Comparison of ENCODE assay signal across 15 mouse cellular contexts in the genomic region with DNA sequence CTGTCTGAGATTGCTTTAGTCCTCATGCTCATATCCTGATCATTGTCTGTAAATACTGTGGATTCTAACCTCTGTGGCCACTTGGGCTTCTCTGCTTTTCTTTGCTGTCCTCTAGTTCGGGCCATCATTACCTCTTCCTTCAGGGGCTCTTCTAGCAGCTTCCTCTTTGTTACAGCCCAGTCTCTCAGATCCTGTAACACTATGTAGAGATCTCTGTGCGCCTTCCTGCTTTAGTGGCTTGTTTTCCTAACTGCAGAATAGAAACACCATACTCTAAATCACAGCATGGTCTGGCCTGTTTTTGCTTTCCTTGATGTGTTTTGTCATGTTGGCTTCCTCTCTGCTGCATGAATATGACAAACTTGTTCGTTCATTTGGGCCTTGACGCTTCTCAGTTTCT. TPM values are rescaled to one million over a fixed set of nuclear protein-coding genes. Genes with fewer than 3 reads are reported as not detected.
DNase-seq lines count a peak whose midpoint lies in the region; ATAC-seq and TF ChIP-seq lines count a peak whose summit lies in the region.
"Had no signal": no experiment of that assay in that cellular context is flagged by ENCODE, and none has a peak within 500 bp of the region (broad histone marks: within the 10 kb centered on the region; RNA-seq: fewer than 3 reads in every experiment).

No protein-coding gene starts in this region.

- H3K4me2 ChIP-seq in heart, embryonic 12.5 days = no peak overlapping the region
- H3K4me2 ChIP-seq in liver, embryonic 11.5 days = no peak overlapping the region
- H3K4me2 ChIP-seq in embryonic facial prominence, embryonic 15.5 days (replicated peaks) = no peak overlapping the region
- H3K4me2 ChIP-seq: midbrain, embryonic 12.5 days had no signal

- no peaks in the 10 kb centered on the region for H3K36me3 ChIP-seq in heart, embryonic 12.5 days
- H3K36me3 ChIP-seq in liver, adult 2 months (ENCODE audit: control insufficient read depth, insufficient read depth, low read length) = no peaks in the 10 kb centered on the region
- no peaks in the 10 kb centered on the region for H3K36me3 ChIP-seq in liver, embryonic 11.5 days (ENCODE audit: control insufficient read depth, insufficient read depth, low read length)
- no peaks in the 10 kb centered on the region for H3K36me3 ChIP-seq in embryonic facial prominence, embryonic 15.5 days
- no peaks in the 10 kb centered on the region for H3K36me3 ChIP-seq in splenic B cell, adult 2 months (ENCODE audit: control insufficient read depth, insufficient read depth, low read length, poor library complexity, severe bottlenecking)
- H3K36me3 ChIP-seq: midbrain, embryonic 12.5 days had no signal

- peak; percentile 18 to 25 for DNase-seq in heart, adult 18-20 months
- DNase-seq in liver, adult 2 months (ENCODE audit: extremely low read depth, low read depth, low spot score) = no peak
- DNase-seq in liver, embryonic 11.5 days (ENCODE audit: low spot score) = no peak
- peak; percentile 48 for DNase-seq in splenic B cell, adult 2 months (ENCODE audit: low read depth, low spot score)
- DNase-seq in lung, adult 18-20 months = no peak
- DNase-seq in left cerebral cortex, postnatal 14 days (ENCODE audit: low spot score in 2 of 2) = no peak
- DNase-seq: cerebellum, adult 2 months; kidney, postnatal 25 days; layer of hippocampus, postnatal 36 days; liver; lung, postnatal 10 days; right cerebral cortex, postnatal 25 days had no signal

- WGBS in heart, embryonic 12.5 days = 58% methylated on average over 4 of the region's 4 CpGs
- 74% methylated on average over 4 of the region's 4 CpGs for WGBS in liver, adult 2 months
- WGBS in liver, embryonic 11.5 days = 63% methylated on average over 4 of the region's 4 CpGs
- WGBS in embryonic facial prominence, embryonic 15.5 days = 18% methylated on average over 4 of the region's 4 CpGs

- TF ChIP-seq CTCF in liver, adult 2 months (IDR thresholded peaks at IDR 0.05; ENCODE audit: low read depth, low read length) = no peak

- peaks cover 30% of the 10 kb centered on the region for H3K79me2 ChIP-seq in liver, adult 2 months (ENCODE audit: control insufficient read depth, insufficient read depth, low read length)

- intact Hi-C loops in left cerebral cortex, postnatal 14 days (cut with DNase I) = no loop called here

- no peaks in the 10 kb centered on the region for H3K27me3 ChIP-seq in heart, embryonic 12.5 days (replicated peaks)
- no peaks in the 10 kb centered on the region for H3K27me3 ChIP-seq in liver, adult 2 months (ENCODE audit: control insufficient read depth, insufficient read depth, low read length)
- H3K27me3 ChIP-seq in liver, embryonic 11.5 days (replicated peaks; ENCODE audit: control insufficient read depth, insufficient read depth, low read length) = no peaks in the 10 kb centered on the region
- no peaks in the 10 kb centered on the region for H3K27me3 ChIP-seq in embryonic facial prominence, embryonic 15.5 days
- no peaks in the 10 kb centered on the region for H3K27me3 ChIP-seq in splenic B cell, adult 2 months (ENCODE audit: control insufficient read depth, insufficient read depth, low read length, poor library complexity, severe bottlenecking)
- H3K27me3 ChIP-seq: midbrain, embryonic 12.5 days had no signal

- no peaks in the 10 kb centered on the region for H3K9me3 ChIP-seq in heart, embryonic 12.5 days (replicated peaks)
- H3K9me3 ChIP-seq in liver, embryonic 11.5 days (ENCODE audit: control insufficient read depth, low read length) = no peaks in the 10 kb centered on the region
- no peaks in the 10 kb centered on the region for H3K9me3 ChIP-seq in embryonic facial prominence, embryonic 15.5 days (replicated peaks)
- H3K9me3 ChIP-seq: midbrain, embryonic 12.5 days had no signal

- H3K4me1 ChIP-seq in heart, embryonic 12.5 days (replicated peaks) = peaks cover 6% of the 10 kb centered on the region
- H3K4me1 ChIP-seq in liver, adult 2 months (ENCODE audit: control insufficient read depth, insufficient read depth, low read length) = peaks cover 3% of the 10 kb centered on the region; the same call in 1 of the 2 replicates
- peaks cover 1% of the 10 kb centered on the region; the same call in 1 of the 2 replicates for H3K4me1 ChIP-seq in liver, embryonic 11.5 days (replicated peaks; ENCODE audit: control insufficient read depth, insufficient read depth, low read length)
- H3K4me1 ChIP-seq in embryonic facial prominence, embryonic 15.5 days = peaks cover 12% of the 10 kb centered on the region

- no peak for ATAC-seq in heart, embryonic 12.5 days (ENCODE audit: insufficient number of reproducible peaks, low FRiP score)
- ATAC-seq in liver, embryonic 11.5 days (replicated peaks; ENCODE audit: low FRiP score) = no peak
- ATAC-seq in embryonic facial prominence, embryonic 15.5 days (ENCODE audit: insufficient number of reproducible peaks, low FRiP score, low TSS enrichment, low read depth) = no peak

- H3K4me3 ChIP-seq in heart, embryonic 12.5 days = no peak overlapping the region
- H3K4me3 ChIP-seq in liver, adult 2 months (ENCODE audit: insufficient read depth, low read depth, low read length) = no peak overlapping the region
- H3K4me3 ChIP-seq in liver, embryonic 11.5 days (ENCODE audit: low read depth, low read length) = no peak overlapping the region
- no peak overlapping the region for H3K4me3 ChIP-seq in embryonic facial prominence, embryonic 15.5 days (replicated peaks)
- H3K4me3 ChIP-seq: midbrain, embryonic 12.5 days had no signal

- no peak overlapping the region for H3K27ac ChIP-seq in heart, embryonic 12.5 days (ENCODE audit: poor library complexity, severe bottlenecking)
- H3K27ac ChIP-seq in liver, adult 2 months (replicated peaks; ENCODE audit: insufficient read depth, low read depth, low read length) = peak overlapping the region; percentile 39; the same call in 1 of the 2 replicates
- no peak overlapping the region for H3K27ac ChIP-seq in liver, embryonic 11.5 days (ENCODE audit: low read depth, low read length)
- H3K27ac ChIP-seq in embryonic facial prominence, embryonic 15.5 days (replicated peaks) = peak overlapping the region; percentile 35
- H3K27ac ChIP-seq: midbrain, embryonic 12.5 days had no signal

- no peak overlapping the region for H3K9ac ChIP-seq in heart, embryonic 12.5 days
- H3K9ac ChIP-seq in liver, adult 2 months (ENCODE audit: low read depth, low read length) = no peak overlapping the region
- H3K9ac ChIP-seq in liver, embryonic 11.5 days (ENCODE audit: low read depth, low read length) = no peak overlapping the region
- no peak overlapping the region for H3K9ac ChIP-seq in embryonic facial prominence, embryonic 15.5 days
- H3K9ac ChIP-seq: midbrain, embryonic 12.5 days had no signal

- TF ChIP-seq POLR2A in liver, adult 2 months (IDR thresholded peaks at IDR 0.05; ENCODE audit: extremely low read depth, insufficient read depth, low read length) = no peak

RNA-seq across cellular contexts. Expression of a gene that starts 21.2 kb away (rescaled TPM):
- total RNA-seq in heart, adult 18-20 months (2021) = 10 to 100 TPM; 14.0 to 15.3 TPM
- polyA plus RNA-seq in heart, embryonic 12.5 days (2016; fragmentation: Nextera tagmentation; extraction: Ambion mirVana) = 15.7 and 17.9 TPM in 2 replicates
- total RNA-seq in liver, adult 2 months (2014; rRNA removed) = 13.2 and 13.7 TPM in 2 replicates
- 7.1 and 12.2 TPM in 2 replicates for polyA plus RNA-seq in liver, adult 2 months (2012; rRNA removed)
- polyA plus RNA-seq in liver, embryonic 11.5 days (2014; fragmentation: Nextera tagmentation; extraction: Ambion mirVana) = 12.0 and 13.2 TPM in 2 replicates
- 23.5 and 24.4 TPM in 2 replicates for polyA plus RNA-seq in embryonic facial prominence, embryonic 15.5 days (2015; fragmentation: Nextera tagmentation; extraction: Ambion mirVana)
- 10 to 100 TPM; 54.4 to 58.9 TPM for total RNA-seq in left cerebral cortex, postnatal 14 days (2021)

Comparison
In these comparisons a context has a peak if more than half of its experiments do, and no peak if none do; other contexts are left out.
1. H3K27ac ChIP-seq: peak in liver, adult 2 months (single experiment) and embryonic facial prominence, embryonic 15.5 days (single experiment); none in heart, embryonic 12.5 days (single experiment) and liver, embryonic 11.5 days (single experiment).
2. DNase-seq: peak in heart, adult 18-20 months (2 of 2) and splenic B cell, adult 2 months (single experiment); none in liver, adult 2 months (single experiment), liver, embryonic 11.5 days (single experiment), lung, adult 18-20 months (0 of 2) and left cerebral cortex, postnatal 14 days (0 of 2).